Mouse (Mus musculus) bone marrow, adult 2 months (tissue): ENCODE measurements around the gene Ush2a.

Source experiments
- CTCF ChIP-seq: fragments of 200-500 bp; IDR thresholded peaks from 2 replicates; pipeline ENCODE4 v1.5.1; 2011; ENCODE audit warnings: low read length, control low read depth; ENCODE audit not compliant: control insufficient read depth, insufficient read depth
- POLR2A ChIP-seq: fragments of 200-500 bp; IDR thresholded peaks from 2 replicates; pipeline ENCODE4 v1.6.1; 2011; ENCODE audit warnings: low read depth, mild to moderate bottlenecking, control low read depth, low read length, borderline replicate concordance; ENCODE audit not compliant: control insufficient read depth

GRCm38 (mm10) chr1:188330406-188330805, 68.6 kb downstream of the Ush2a start:
- TF ChIP-seq CTCF (no peak), POLR2A (no peak)
